Mouse (Mus musculus): ENCODE data around the gene Thbs2. TPM values are rescaled to one million over a fixed set of nuclear protein-coding genes. Genes with fewer than 3 reads are reported as not detected.
"Not testable (repeated sequence)": the region's sequence is repeated elsewhere in the genome, so short reads cannot be mapped to it uniquely, and the experiment has no call there.

Gene Thbs2
- total RNA-seq, 2 experiments from 2014 or later, result not detected

DNA sequence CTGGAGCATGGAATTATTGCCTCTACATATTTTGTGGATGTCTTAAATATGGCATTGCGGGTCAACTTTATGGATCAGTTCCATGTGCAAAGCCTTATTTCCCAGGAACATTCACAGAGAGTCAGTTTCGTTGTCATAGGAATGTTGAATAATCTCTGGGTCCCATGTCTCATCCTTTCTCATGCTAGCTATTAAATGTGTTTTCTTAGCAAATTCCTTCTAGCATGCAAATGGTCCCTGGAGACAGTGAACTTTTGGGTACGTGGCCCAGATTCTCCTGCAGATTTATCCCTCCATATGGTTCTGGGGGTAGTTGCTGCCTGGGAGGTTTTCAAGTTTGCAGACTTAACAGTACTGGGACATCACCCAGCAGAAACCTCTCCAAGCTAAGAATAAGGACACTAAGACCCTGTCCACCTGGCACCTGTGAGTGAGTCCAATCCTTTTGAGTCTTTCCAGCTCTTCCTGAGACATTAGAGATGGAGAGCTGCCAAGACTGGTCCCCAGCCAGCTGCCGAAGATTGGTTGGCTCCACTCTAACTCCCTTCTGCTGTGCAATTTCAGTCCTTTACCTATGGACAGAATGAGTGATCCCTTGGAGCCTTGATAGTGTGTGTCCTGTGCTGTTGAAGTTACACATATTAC lies 45.9 kb downstream of the Thbs2 start:
- no peak for ATAC-seq (replicated peaks; ENCODE audit: low FRiP score, poor library complexity, severe bottlenecking)

DNA sequence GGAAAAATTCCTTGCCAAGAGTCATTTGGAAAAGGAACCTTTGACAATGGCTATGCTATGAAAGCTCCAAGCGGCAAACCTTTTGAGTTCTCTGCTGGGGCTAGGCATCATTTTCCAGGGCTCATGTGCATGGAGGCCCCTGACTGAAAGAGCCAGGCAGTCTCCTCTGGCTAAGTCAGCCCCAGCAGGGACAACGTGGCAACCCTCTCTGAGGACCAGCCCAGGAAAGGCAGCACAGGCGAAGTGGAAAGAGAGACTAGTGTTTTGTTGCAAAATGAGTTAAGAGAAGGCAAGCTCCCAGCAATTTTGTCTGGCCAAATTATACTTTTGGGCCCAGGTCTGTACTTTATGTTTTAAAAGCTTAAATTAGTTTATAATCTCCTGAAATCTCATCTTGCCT lies 50.0 kb downstream of the Thbs2 start:
- no peak for ATAC-seq (replicated peaks; ENCODE audit: low FRiP score, poor library complexity, severe bottlenecking)

DNA sequence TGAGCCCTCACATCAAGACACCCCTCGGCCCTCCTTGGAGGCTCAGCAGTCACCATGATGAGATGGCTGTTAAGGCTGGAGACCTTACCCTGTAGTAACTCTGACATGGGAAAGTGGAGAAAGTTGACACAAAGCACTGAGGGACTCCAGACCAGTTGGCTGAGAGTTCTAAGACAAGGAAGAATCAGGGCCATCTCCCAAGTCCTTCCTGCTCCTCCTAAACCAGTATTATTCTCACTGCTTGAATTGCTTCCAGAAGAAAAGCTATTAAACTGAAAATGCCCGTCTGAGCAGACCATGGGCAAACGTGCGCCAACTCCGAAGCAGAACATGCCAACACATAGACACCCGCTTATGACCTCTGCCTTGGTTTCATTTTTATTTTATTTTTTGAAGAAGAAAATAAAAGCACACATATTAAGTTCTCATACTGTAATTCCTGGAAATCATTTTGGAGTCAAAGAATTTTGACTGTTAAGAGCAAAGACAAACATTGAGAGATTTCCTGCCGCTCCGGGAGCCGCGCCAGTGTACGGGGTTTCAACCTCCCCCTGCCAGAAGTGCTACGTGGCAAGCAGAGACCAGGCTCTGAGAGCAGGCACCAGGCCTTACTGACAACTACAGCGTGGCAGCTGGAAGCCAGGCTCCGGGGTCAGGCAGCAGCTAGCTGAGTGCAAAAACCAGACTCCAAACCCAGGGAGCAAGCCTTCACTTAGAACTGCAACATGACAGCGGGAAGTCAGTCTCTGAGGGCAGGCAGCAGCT lies 53.5 kb downstream of the Thbs2 start:
- no peak for ATAC-seq (replicated peaks; ENCODE audit: low FRiP score, poor library complexity, severe bottlenecking)

DNA sequence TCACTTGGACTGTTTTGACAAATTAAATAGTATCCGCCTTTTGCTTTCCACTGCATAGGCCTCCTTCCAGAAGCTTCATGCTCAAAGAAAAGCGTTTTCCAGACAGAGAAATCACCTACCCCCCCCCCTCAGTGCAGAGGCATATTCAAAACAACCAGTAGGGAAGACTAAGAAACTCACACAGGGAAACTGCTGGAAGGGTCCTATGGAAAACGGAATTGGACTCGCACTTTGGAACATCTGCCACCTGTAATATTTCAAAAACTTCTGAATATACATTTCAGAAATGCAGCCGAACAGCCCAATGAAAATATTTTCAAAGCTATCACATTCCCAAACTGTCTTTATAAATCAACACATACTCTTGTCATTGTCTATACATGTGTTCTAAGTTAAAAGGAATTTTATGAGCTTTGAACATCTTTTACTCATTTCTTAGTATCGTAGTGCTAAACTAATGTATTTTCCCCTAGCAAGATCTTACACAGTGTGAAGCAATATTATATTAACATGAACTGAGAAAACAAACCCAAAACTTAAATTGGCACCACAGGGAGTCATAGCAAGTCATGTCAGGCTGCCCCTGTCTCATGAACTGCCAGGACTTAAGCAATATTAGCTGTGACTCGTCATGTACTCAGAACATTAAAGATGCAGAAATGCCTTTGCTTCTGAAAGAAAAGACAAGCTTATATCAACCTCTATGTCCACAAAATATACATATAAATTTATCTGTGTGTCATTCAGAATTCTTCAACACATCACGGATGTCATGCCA lies 58.3 kb downstream of the Thbs2 start:
- ATAC-seq (replicated peaks; ENCODE audit: low FRiP score, poor library complexity, severe bottlenecking), result no peak

DNA sequence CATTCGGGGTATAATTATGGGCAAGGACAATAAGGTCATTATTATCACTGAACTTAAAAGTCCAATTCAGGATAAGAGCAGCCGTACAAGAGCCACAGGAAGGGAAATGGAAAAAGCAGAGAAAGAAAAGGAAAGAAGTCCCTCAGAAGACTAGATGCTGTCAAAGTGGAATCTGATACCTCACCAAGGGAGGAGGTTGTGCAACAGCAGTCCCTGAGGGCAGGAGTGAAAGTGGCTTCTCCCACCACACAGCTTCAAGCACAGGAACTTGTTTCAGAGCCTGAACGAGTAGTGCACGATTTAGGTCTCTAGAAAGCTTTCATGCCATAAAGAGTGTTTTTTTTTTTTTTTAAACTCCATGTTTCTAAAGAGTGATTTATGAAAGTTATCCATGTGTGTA lies 65.1 kb downstream of the Thbs2 start:
- ATAC-seq (replicated peaks; ENCODE audit: low FRiP score, poor library complexity, severe bottlenecking), result no peak

DNA sequence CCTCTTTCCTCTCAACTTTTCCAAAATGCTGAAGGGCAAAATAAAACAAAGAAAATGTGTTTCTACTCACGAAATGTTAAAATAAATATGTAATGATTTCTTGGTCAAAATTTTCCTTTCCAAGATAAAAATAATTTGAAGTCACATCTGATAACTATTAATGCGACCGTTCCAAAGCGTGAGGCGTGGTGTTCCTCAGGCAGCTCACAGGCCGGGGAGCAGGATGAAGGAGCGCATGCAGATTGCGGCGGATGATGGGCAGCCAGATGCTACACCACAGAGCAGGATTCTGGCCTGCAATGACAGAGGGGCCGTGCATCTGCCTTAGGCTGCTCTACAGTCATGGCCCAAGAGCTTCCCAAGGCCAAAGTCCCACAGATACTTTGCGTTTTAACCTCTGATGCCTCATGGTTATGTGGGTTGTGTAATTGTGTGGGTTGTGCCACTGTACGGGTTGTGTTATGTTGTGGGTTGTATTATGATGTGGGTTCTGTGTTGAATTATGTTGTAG lies 66.2 kb downstream of the Thbs2 start:
- ATAC-seq (replicated peaks; ENCODE audit: low FRiP score, poor library complexity, severe bottlenecking), result no peak

DNA sequence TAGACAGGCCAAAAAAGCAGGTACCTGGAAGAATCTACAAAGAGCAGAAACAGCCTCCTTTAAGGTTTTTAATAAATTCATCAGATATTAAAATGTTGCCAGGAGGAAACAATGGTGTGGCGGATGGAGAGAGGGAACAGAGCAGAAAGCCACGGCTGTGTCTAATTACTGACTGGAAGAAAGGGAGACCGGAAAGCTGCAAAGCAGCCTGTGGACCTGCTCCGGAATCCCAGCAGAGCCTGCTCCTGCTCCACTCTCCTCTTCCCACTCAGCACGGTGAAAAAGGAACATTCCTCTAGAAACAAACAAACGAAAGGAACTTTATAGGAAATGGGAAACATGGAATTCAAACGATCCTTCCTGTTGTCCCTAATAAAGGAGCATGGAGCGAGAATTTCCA lies 69.6 kb downstream of the Thbs2 start:
- ATAC-seq (replicated peaks; ENCODE audit: low FRiP score, poor library complexity, severe bottlenecking), result no peak

DNA sequence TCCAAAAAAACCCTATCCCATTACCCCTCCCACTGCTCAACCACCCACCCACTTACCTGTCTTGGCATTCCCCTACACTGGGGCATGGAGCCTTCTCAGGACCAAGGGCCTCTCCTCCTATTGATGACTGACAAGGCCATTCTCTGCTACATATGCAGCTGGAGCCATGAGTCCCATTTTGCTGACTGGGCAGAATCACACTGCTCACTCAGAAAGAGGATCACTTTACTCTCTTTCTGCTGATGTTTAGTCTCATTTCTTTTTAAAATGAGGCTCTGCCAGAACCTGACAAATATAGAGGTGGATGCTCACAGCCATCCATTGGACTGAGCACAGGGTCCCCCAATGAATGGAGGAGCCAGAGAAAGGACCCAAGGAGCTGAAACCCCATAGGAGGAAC lies 73.0 kb downstream of the Thbs2 start:
- ATAC-seq (replicated peaks; ENCODE audit: low FRiP score, poor library complexity, severe bottlenecking), result not testable (repeated sequence)

DNA sequence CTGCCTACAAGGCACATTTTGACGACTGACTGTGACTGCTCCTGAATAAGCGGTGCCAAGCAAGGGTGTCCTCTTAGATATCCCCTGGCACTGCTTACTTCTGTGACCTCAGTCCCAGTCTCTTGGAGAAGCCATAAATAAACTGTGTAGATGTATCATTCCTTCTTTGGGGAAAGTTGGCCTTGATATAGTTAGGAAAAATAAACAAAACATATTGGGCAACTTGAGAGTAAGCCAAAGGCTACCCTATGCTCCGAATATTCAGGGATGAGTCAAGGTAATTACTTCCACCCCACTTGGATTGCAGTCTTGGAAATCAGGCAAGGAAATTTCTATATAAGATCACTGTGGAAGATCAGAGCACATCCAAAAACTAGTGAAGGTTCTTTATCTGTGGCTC lies 74.0 kb downstream of the Thbs2 start:
- no peak for ATAC-seq (replicated peaks; ENCODE audit: low FRiP score, poor library complexity, severe bottlenecking)

DNA sequence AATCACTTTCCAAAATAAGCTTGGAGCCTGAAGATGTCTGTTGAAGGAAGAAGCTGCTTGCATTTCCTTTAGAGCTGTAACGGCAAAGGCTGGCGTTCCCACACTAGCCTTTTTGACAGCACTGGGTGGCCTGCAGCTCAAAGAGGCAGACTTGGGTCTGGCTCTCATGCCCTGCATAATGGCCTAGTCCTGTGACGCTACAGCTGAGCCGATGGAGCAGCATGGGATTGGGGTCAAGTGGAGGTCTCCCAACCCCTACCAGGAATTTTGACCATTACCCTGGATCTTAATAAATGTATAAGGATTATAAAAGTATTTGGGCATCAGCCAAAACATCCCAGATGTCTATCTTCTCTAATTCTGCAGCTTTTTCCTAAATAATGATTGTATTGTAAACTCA lies 75.0 kb downstream of the Thbs2 start:
- no peak for ATAC-seq (replicated peaks; ENCODE audit: low FRiP score, poor library complexity, severe bottlenecking)

Other genes starting within 250 kb of the Thbs2 start
- gene Wdr27, start 248.9 kb upstream of the Thbs2 start, total RNA-seq (2015; ENCODE audit: low replicate concordance), result not detected in 2 replicates
- not detected in 2 replicates for gene Wdr27, start 248.9 kb upstream of the Thbs2 start, total RNA-seq (2017; ENCODE audit: low replicate concordance)
- 12.3 and 12.6 TPM in 2 replicates for gene 1600012H06Rik, start 248.9 kb upstream of the Thbs2 start, total RNA-seq (2015; ENCODE audit: low replicate concordance)
- gene 1600012H06Rik, start 248.9 kb upstream of the Thbs2 start, total RNA-seq (2017; ENCODE audit: low replicate concordance), result 2.3 and 9.0 TPM in 2 replicates

Measured in erythroid progenitor cell, adult 5-6 weeks (primary cell).